Mouse (Mus musculus) thymus, postnatal 10 days (tissue): Measurements from ENCODE around the gene Brd3.

Experiments
- DNase-seq, 2 experiments: peaks; one replicate each; pipeline ENCODE4 v3.0.0; 2021; ENCODE audit warnings: low spot score in 2 of 2

Gene Brd3

GRCm38 (mm10) chr2:27471170-27471584 lies 36.3 kb downstream of the Brd3 start:
- DNase-seq, result no peak

- DNase-seq, result no peak
Measured at GRCm38 (mm10) chr2:27470535-27470934, 36.9 kb downstream of the Brd3 start.

GRCm38 (mm10) chr2:27469991-27470355 lies 37.5 kb downstream of the Brd3 start:
- DNase-seq, result no peak

- DNase-seq, result no peak
Measured at GRCm38 (mm10) chr2:27469292-27469990, 38.0 kb downstream of the Brd3 start.

- no peak for DNase-seq
Measured at GRCm38 (mm10) chr2:27462901-27463300, 44.6 kb downstream of the Brd3 start.

GRCm38 (mm10) chr2:27461881-27462660 lies 45.4 kb downstream of the Brd3 start:
- no peak for DNase-seq

GRCm38 (mm10) chr2:27460651-27461050 lies 46.8 kb downstream of the Brd3 start:
- no peak for DNase-seq

- no peak for DNase-seq
Measured at GRCm38 (mm10) chr2:27460163-27460562, 47.3 kb downstream of the Brd3 start.

GRCm38 (mm10) chr2:27459735-27460134 lies 47.7 kb downstream of the Brd3 start:
- no peak for DNase-seq

- no peak for DNase-seq
Measured at GRCm38 (mm10) chr2:27450226-27450625, 57.2 kb downstream of the Brd3 start.

GRCm38 (mm10) chr2:27447782-27448181 lies 59.7 kb downstream of the Brd3 start:
- peak in 1 of 2 experiments; percentile 27 for DNase-seq

- DNase-seq, result no peak
Measured at GRCm38 (mm10) chr2:27446812-27447211, 60.6 kb downstream of the Brd3 start.

GRCm38 (mm10) chr2:27445910-27446309 lies 61.6 kb downstream of the Brd3 start:
- DNase-seq, result no peak

- DNase-seq, result no peak
Measured at GRCm38 (mm10) chr2:27443450-27443708, 64.1 kb downstream of the Brd3 start.

GRCm38 (mm10) chr2:27442708-27443449 lies 64.6 kb downstream of the Brd3 start:
- no peak for DNase-seq

GRCm38 (mm10) chr2:27441767-27442707 lies 65.4 kb downstream of the Brd3 start, which contains the start of gene Brd3os:
Brd3os (plus strand) TSS chr2:27442324.
- peak; percentile 54 to 55 for DNase-seq

- DNase-seq, result peak; percentile 45 to 55
Measured at GRCm38 (mm10) chr2:27438281-27438680, 69.2 kb downstream of the Brd3 start.

GRCm38 (mm10) chr2:27437876-27438275 lies 69.6 kb downstream of the Brd3 start:
- DNase-seq, result no peak

- peak; percentile 50 to 60 for DNase-seq
Measured at GRCm38 (mm10) chr2:27432599-27432998, 74.9 kb downstream of the Brd3 start.

GRCm38 (mm10) chr2:27430621-27431020 lies 76.8 kb downstream of the Brd3 start:
- DNase-seq, result no peak

GRCm38 (mm10) chr2:27428071-27428470 lies 79.4 kb downstream of the Brd3 start:
- peak; percentile 77 to 90 for DNase-seq
